Mouse (Mus musculus) hindbrain, embryonic 12.5 days (tissue): ENCODE results near the gene Adgrb3. TPM values are rescaled to one million over a fixed set of nuclear protein-coding genes. Genes with fewer than 3 reads are reported as not detected.
A peak's percentile ranks its signal among the peaks of the same experiment; 100 is the strongest.

Experiments used
- ATAC-seq: fragments of 200-750 bp; cut with Nextera tagmentation; 2 replicates; pipeline ENCODE4 v1.8.0; 2017; ENCODE audit warnings: moderate TSS enrichment; ENCODE audit not compliant: low FRiP score
- H3K27ac ChIP-seq: fragments of 300-500 bp; sonication (generic); 2 replicates; pipeline ENCODE4 v1.5.1; 2016; ENCODE audit warnings: mild to moderate bottlenecking
- H3K27me3 ChIP-seq: fragments of 300-500 bp; sonication (generic); 2 replicates; pipeline ENCODE4 v1.6.1; 2016; ENCODE audit warnings: mild to moderate bottlenecking
- H3K36me3 ChIP-seq: fragments of 300-500 bp; sonication (generic); 2 replicates; pipeline ENCODE4 v1.6.1; 2016; ENCODE audit warnings: mild to moderate bottlenecking
- H3K4me1 ChIP-seq: fragments of 300-500 bp; sonication (generic); 2 replicates; pipeline ENCODE4 v1.6.1; 2016
- H3K4me2 ChIP-seq: fragments of 300-500 bp; sonication (generic); replicated peaks from 2 replicates; pipeline ENCODE4 v1.6.1; 2016; ENCODE audit warnings: mild to moderate bottlenecking
- H3K4me3 ChIP-seq: fragments of 300-500 bp; sonication (generic); 2 replicates; pipeline ENCODE4 v1.5.1; 2016; ENCODE audit warnings: mild to moderate bottlenecking
- H3K9ac ChIP-seq: fragments of 300-500 bp; sonication (generic); 2 replicates; pipeline ENCODE4 v1.6.1; 2016; ENCODE audit warnings: mild to moderate bottlenecking, moderate library complexity
- H3K9me3 ChIP-seq: fragments of 300-500 bp; sonication (generic); replicated peaks from 2 replicates; pipeline ENCODE4 v1.6.1; 2016; ENCODE audit warnings: mild to moderate bottlenecking
- WGBS: fragments of 180-500 bp; shearing (Covaris S2); methylation state at CpG from one replicate; pipeline ENCODE4 v1.1.7; 2016; 5-methylcytosine and 5-hydroxymethylcytosine counted together
- polyA plus RNA-seq: library from polyadenylated mRNA; unstranded; fragments of >200 nt; fragmentation: Nextera tagmentation; extraction: Ambion mirVana; gene quantifications from 2 replicates; pipeline ENCODE4 v1.2.1, GENCODE M21; 2016

Adgrb3 gene
- polyA plus RNA-seq, 1 experiment from 2014 or later = 22.4 TPM

DNA sequence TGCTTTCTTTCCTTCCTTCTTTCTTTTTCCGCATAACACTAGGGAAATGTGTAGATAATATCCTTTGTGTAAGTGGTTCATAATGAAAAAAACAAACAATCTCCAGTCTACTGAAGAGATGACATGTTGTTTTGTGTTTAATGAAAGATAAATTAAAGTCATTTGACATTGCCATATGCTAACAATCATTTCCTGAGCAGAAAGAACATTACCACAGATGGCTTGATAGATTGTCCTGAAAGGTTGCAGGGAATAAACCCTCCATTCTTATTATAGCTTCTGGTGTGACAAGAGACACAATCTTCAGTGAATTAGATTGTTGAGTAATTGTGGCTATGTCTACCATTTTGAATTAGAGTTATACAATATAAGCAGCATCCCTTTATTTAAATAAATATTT lies 247.8 kb downstream of the Adgrb3 start:
- WGBS = 83% methylated on average over 1 of the region's 1 CpGs
- ATAC-seq = no peak

DNA sequence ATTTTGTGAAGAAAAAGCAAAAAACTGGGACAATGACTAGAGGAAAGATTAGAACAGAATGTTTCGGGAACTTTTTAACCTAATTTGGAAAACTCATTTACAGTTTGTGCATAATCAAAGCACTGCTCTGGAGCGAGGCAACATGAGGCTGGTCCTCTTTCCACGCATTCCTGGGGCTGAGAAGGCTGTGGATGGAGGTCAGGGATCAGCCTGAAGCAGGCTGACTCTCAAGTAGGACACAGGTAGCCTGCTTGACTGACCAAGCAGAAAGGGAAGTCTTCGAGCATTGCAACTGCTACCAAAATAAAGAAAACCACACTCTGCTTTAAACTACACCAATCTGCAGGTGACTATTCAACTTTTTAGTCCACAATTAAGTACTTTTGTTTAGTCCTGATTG lies 251.7 kb downstream of the Adgrb3 start:
- no peak overlapping the region for H3K4me2 ChIP-seq
- no peaks in the 10 kb centered on the region for H3K4me1 ChIP-seq
- H3K27ac ChIP-seq = no peak overlapping the region
- H3K27me3 ChIP-seq = no peaks in the 10 kb centered on the region
- no peak for ATAC-seq
- no peaks in the 10 kb centered on the region for H3K36me3 ChIP-seq
- H3K9ac ChIP-seq = no peak overlapping the region
- no peak overlapping the region for H3K4me3 ChIP-seq
- 71% methylated on average over 4 of the region's 4 CpGs for WGBS
- no peaks in the 10 kb centered on the region for H3K9me3 ChIP-seq

More for the DNA sequence above, 247.8 kb downstream of the Adgrb3 start:
- H3K9me3 ChIP-seq = no peaks in the 10 kb centered on the region
- H3K4me1 ChIP-seq = no peaks in the 10 kb centered on the region
- no peaks in the 10 kb centered on the region for H3K27me3 ChIP-seq
- H3K9ac ChIP-seq = no peak overlapping the region
- H3K4me3 ChIP-seq = no peak overlapping the region
- no peaks in the 10 kb centered on the region for H3K36me3 ChIP-seq
- no peak overlapping the region for H3K27ac ChIP-seq
- no peak overlapping the region for H3K4me2 ChIP-seq

DNA sequence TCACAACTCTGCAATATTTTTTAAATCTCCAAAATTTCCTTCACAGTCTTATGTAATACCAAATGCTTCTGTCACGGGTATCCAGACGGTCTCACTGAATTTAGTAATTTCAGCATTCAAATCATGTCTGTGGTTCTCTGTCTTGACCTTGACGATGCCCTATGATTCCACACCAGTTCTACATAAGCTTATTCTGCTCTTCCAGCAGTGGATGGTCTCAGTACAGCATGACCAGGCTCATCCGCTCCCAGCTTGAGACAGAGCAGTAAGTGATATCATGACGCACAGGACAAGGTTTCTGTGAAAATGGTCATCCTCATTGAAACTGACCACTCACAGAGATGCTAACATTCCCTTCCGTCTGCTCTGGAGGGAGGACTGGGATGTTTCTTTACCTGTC lies 252.9 kb downstream of the Adgrb3 start:
- H3K4me2 ChIP-seq = no peak overlapping the region
- no peak overlapping the region for H3K4me3 ChIP-seq
- WGBS = 89% methylated on average over 6 of the region's 6 CpGs
- no peaks in the 10 kb centered on the region for H3K4me1 ChIP-seq
- no peak overlapping the region for H3K27ac ChIP-seq
- no peak for ATAC-seq
- H3K9me3 ChIP-seq = no peaks in the 10 kb centered on the region
- no peaks in the 10 kb centered on the region for H3K36me3 ChIP-seq
- no peaks in the 10 kb centered on the region for H3K27me3 ChIP-seq
- H3K9ac ChIP-seq = no peak overlapping the region

DNA sequence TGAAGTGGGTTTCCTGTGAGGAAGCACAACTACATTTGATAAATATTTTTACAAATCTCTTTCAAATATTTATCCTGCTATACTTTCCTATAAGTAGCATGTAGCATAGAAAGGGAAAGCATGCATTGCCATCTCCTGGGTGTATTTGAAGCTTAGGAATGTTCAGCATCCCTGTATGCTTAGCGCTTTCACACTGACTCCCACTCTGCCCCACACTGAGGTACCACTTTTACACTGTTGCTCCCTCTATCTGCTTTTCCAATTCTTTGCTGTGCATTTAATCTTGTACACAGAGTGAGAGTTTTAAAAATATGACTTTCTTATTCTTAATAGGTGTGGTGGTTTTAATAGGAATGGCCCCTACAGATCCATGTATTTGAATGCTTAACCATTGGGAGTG lies 261.4 kb downstream of the Adgrb3 start:
- no peaks in the 10 kb centered on the region for H3K4me1 ChIP-seq
- no peaks in the 10 kb centered on the region for H3K9me3 ChIP-seq
- H3K36me3 ChIP-seq = no peaks in the 10 kb centered on the region
- H3K27ac ChIP-seq = no peak overlapping the region
- no peak overlapping the region for H3K9ac ChIP-seq
- no peak overlapping the region for H3K4me3 ChIP-seq
- 94% methylated on average over 1 of the region's 1 CpGs for WGBS
- H3K4me2 ChIP-seq = no peak overlapping the region
- no peaks in the 10 kb centered on the region for H3K27me3 ChIP-seq
- no peak for ATAC-seq

DNA sequence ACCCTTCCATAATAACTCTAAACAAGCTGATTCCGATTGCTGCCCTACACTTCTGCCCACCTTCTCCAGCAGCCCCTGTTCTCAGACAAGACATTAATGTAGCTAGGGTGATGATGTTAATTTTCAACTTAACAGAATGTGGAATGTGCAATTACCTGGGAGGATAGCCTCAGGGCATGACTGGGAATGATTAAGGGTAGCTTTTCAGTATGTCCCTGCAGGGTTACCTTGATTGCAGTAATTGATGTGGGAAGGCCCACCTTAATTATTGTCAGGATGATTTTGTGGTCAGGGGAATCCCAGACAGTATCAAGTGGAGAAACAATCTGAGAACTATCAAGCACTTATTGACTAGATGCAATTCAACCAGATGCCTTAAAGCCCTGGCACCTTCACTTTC lies 283.4 kb downstream of the Adgrb3 start:
- 92% methylated on average over 1 of the region's 1 CpGs for WGBS
- Histone ChIP-seq H3K4me3 (no peak overlapping the region), H3K36me3 (no peaks in the 10 kb centered on the region), H3K4me2 (no peak overlapping the region), H3K4me1 (no peaks in the 10 kb centered on the region), H3K9me3 (no peaks in the 10 kb centered on the region), H3K9ac (no peak overlapping the region), H3K27ac (no peak overlapping the region), H3K27me3 (no peaks in the 10 kb centered on the region)
- ATAC-seq = no peak

DNA sequence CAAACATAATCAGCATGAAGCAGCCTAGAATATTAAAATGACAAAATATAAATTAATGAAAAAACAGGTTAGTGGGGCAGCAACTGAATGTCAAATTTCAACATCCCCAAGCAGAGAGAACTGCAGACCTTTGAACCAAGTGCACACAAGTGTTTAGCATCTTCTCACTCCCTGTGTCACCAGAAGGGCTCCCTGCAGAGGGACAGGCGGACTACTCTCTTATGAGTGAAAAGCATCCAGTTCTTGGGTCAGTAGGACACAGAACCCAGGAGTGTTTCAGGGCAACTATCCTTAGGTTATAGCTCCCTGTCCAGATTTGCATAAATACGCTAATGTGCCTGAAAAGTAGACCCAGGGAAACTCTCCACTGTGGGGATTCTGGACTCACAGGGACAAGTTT lies 285.6 kb downstream of the Adgrb3 start:
- 81% methylated on average over 2 of the region's 2 CpGs for WGBS
- Histone ChIP-seq H3K27ac (no peak overlapping the region), H3K4me3 (no peak overlapping the region), H3K9ac (no peak overlapping the region), H3K27me3 (no peaks in the 10 kb centered on the region), H3K36me3 (no peaks in the 10 kb centered on the region), H3K4me1 (no peaks in the 10 kb centered on the region), H3K4me2 (no peak overlapping the region), H3K9me3 (no peaks in the 10 kb centered on the region)
- ATAC-seq = no peak

DNA sequence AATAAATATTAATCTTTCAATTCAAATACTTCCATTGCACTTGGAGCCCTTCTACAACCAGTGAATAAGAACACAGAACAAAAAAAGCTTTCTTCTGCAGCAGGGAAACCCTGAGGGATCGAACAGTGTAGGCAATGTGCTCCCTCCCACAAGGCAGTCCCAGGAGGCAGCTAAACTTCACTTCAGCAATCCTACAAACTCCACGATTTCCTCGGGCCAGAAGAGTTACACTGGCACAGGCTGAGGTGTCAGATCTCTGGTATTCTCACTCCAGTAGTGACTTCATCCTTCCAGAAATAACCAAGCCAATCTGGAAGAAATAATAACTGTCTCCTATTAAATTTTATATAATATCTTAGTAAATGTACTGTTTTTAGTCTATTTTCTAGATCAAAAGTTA lies 286.6 kb downstream of the Adgrb3 start:
- Histone ChIP-seq H3K4me2 (no peak overlapping the region), H3K4me1 (no peaks in the 10 kb centered on the region), H3K9me3 (no peaks in the 10 kb centered on the region), H3K27me3 (no peaks in the 10 kb centered on the region), H3K36me3 (no peaks in the 10 kb centered on the region), H3K27ac (no peak overlapping the region), H3K4me3 (no peak overlapping the region), H3K9ac (no peak overlapping the region)
- ATAC-seq = no peak
- WGBS = 56% methylated on average over 3 of the region's 3 CpGs

DNA sequence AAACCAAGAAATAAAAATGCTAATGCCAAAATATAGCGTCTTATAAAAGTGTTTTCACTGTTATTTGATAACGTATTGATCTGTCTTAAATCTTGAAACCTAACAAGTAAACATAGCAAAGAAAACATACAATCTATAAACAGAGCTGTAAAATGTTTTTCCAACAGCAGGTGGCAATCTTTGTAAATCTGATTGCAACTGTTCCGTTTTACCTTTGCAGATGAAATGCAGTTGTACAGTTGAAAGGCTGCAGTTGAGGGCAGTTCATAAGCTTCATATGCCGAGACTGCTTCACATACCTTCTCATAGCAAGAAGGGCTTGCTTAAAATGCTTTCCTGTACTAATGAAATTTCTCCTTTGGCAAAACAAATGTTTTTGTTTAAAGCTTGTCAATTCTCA lies 302.5 kb downstream of the Adgrb3 start:
- 72% methylated on average over 4 of the region's 4 CpGs for WGBS
- H3K4me3 ChIP-seq = no peak overlapping the region
- no peak for ATAC-seq
- H3K36me3 ChIP-seq = no peaks in the 10 kb centered on the region
- H3K27me3 ChIP-seq = no peaks in the 10 kb centered on the region
- H3K27ac ChIP-seq = no peak overlapping the region
- no peak overlapping the region for H3K4me2 ChIP-seq
- no peaks in the 10 kb centered on the region for H3K4me1 ChIP-seq
- no peak overlapping the region for H3K9ac ChIP-seq
- H3K9me3 ChIP-seq = no peaks in the 10 kb centered on the region

DNA sequence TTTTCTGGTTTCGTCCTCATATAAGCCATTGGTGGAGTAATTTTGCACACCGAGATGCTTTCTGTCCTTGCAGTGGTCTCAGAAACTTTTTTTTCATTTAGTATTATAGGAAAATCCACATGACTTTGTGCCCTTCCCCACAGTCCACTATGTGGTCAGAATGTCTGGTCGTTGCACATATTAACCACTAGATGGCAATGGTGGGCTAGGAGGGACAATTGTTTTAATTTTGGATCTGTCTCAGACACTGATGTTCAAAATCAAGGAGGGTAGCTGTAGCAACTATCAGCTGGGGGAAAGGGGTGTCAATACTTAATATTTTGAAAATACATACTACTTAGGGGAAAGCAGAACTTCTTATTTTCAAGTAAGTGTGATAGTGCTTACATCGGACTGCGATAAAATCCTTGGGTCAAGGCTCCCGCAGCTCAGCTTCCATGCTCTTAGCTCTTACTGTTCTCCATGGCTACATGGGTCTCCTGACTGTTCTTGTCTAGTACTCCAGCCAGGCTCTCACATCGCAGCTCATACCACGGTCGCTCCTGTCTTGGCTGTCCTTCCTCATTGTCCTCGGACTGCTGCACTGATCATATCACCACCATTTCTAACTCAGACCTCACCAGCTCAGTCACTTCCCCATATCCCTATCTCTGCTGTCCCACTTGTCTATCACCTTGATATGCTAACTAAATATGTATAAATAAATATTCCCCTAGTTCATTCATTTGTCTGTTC lies 319.0 kb downstream of the Adgrb3 start:
- no peaks in the 10 kb centered on the region for H3K9me3 ChIP-seq
- no peaks in the 10 kb centered on the region for H3K4me1 ChIP-seq
- no peaks in the 10 kb centered on the region for H3K27me3 ChIP-seq
- no peak overlapping the region for H3K4me2 ChIP-seq
- 58% methylated on average over 10 of the region's 10 CpGs for WGBS
- H3K4me3 ChIP-seq = no peak overlapping the region
- H3K9ac ChIP-seq = no peak overlapping the region
- H3K36me3 ChIP-seq = no peaks in the 10 kb centered on the region
- no peak overlapping the region for H3K27ac ChIP-seq
- ATAC-seq = peak; percentile 73

DNA sequence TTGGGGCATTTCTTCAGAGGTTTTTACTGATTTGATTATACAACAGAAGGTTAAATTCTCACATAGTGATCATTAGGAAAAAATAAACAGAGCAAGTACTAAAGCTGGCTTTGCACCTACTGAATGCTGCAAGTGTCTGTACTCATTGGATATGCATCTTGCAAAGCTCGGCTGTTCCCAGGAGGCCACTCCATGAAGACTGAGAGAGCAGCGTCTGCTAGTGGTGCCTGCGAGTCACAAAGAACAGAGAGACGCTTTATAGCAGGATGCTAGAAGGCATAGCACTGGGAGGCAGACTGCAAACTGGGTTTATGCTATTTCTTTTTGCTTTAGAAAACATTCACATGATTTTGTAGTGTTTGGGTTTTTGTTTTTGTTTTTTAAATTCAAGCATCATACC lies 325.2 kb downstream of the Adgrb3 start:
- Histone ChIP-seq H3K4me1 (no peaks in the 10 kb centered on the region), H3K36me3 (no peaks in the 10 kb centered on the region), H3K27ac (no peak overlapping the region), H3K4me3 (no peak overlapping the region), H3K27me3 (no peaks in the 10 kb centered on the region), H3K9me3 (no peaks in the 10 kb centered on the region), H3K9ac (no peak overlapping the region), H3K4me2 (no peak overlapping the region)
- ATAC-seq = peak; percentile 80
- WGBS = 12% methylated on average over 4 of the region's 4 CpGs

DNA sequence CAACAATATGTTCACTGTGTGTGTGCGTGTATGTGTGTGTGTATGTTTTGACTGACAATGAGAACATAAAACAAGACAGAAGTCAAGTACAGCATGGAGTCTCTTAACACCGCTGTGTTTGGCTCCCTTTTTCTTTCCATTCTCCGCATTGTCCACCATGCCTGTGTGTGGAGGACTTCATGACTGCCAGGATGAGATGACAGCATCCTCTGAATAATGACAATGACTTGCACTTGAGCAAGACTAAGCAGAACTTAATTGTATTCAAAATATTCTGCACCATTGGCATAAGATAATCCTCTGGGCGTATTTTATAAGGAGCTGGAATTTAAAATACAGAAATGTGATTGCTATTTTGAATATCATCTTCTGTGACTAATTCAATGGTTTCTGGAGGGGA lies 326.0 kb downstream of the Adgrb3 start:
- no peak overlapping the region for H3K27ac ChIP-seq
- H3K36me3 ChIP-seq = no peaks in the 10 kb centered on the region
- 83% methylated on average over 4 of the region's 4 CpGs for WGBS
- H3K27me3 ChIP-seq = no peaks in the 10 kb centered on the region
- no peaks in the 10 kb centered on the region for H3K9me3 ChIP-seq
- no peak overlapping the region for H3K9ac ChIP-seq
- H3K4me2 ChIP-seq = no peak overlapping the region
- no peak overlapping the region for H3K4me3 ChIP-seq
- ATAC-seq = no peak
- no peaks in the 10 kb centered on the region for H3K4me1 ChIP-seq

DNA sequence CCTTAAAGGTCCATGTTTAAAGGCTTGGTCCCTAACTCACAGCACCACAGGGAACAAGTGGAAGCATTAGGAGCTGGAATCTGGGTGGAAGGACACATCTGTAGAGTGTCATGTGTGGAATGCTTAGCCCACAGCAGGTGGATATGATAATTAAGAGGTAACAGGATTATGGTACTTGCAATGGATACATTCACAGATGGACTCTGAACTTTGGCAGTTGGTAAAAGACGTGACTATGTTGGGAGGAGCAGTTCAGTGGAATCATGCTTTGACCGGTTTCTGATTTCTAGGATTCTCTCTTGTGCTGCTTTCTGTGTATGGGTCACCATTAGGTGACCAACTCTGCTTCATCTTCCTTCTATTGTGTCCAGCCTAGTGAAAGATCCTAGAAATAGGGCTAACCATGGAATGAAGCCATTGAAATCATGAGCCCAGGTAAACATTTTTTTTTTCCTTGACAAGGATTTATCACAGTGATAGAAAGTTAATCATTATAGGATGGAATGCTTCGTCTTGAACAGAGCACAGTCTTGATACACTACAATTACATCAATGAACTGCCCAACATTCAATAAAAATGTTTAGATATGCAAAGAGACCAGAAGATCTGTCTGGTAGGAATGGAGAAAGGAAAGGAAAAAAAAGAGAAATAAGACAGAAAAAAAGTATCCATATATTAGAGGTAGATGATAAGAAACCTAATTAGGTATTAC lies 334.1 kb downstream of the Adgrb3 start:
- H3K4me2 ChIP-seq = no peak overlapping the region
- H3K4me1 ChIP-seq = no peaks in the 10 kb centered on the region
- no peak overlapping the region for H3K9ac ChIP-seq
- H3K36me3 ChIP-seq = no peaks in the 10 kb centered on the region
- H3K27me3 ChIP-seq = no peaks in the 10 kb centered on the region
- H3K9me3 ChIP-seq = no peaks in the 10 kb centered on the region
- H3K4me3 ChIP-seq = no peak overlapping the region
- WGBS = 79% methylated on average over 3 of the region's 3 CpGs
- no peak overlapping the region for H3K27ac ChIP-seq
- no peak for ATAC-seq

DNA sequence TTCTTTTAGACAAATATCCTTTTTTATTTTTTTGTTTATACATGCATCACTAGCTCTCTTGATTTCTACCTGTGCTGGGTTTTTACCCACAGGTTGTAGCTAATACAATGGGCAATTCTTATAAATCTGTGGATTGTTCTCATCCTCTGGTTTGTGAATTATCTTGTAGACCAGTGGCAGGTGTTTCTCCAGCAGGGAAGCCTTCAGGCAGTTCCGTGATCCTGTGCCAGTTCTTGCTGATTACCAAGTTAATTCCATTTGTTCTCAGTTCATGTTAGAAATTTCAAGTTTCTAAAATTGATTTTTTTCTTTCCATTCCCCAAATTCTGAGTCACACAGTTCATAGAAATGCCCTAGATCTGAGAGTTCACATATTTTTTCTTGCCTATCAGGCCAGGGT lies 338.0 kb downstream of the Adgrb3 start:
- 92% methylated on average over 1 of the region's 1 CpGs for WGBS
- no peak overlapping the region for H3K4me3 ChIP-seq
- H3K27me3 ChIP-seq = no peaks in the 10 kb centered on the region
- H3K27ac ChIP-seq = no peak overlapping the region
- H3K9me3 ChIP-seq = no peaks in the 10 kb centered on the region
- no peaks in the 10 kb centered on the region for H3K36me3 ChIP-seq
- no peaks in the 10 kb centered on the region for H3K4me1 ChIP-seq
- H3K4me2 ChIP-seq = no peak overlapping the region
- no peak for ATAC-seq
- H3K9ac ChIP-seq = no peak overlapping the region
